Mouse (Mus musculus): ENCODE results near the gene Ppip5k2.

DNA sequence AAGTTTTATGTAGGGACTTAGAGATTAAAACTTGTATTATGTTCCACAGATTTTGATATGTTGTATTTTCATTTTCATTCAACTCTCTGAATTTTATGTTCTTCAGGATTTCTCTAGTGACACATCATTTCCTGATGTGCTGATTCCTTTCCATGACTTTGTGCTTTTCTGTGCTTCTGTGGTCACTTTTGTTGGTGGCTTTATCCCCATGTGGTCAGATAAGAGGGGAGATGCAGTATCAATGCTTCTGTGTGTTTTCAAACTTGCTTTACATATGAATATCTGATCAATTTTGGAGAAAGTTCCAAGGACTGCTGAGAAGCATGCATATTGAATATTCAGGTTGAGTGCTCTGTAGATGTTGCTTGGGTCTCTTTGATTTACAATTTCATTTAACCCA is 34.3 kb upstream of the Ppip5k2 start:
- no peak for TF ChIP-seq ZC3H11A (IDR thresholded peaks at IDR 0.05; ENCODE audit: borderline replicate concordance, low read depth, low read length)
- TF ChIP-seq MAFK (IDR thresholded peaks at IDR 0.05; ENCODE audit: insufficient read depth, low read depth, low read length) = no peak
- no peak for TF ChIP-seq CHD2 (IDR thresholded peaks at IDR 0.05; ENCODE audit: low read depth, low read length)
